Mouse (Mus musculus) testis, adult 2 months (tissue): ENCODE data around the gene Sp8.

ENCODE experiments used
- CTCF ChIP-seq: fragments of 200-500 bp; IDR thresholded peaks from 2 replicates; pipeline ENCODE4 v1.5.1; 2012; ENCODE audit warnings: low read depth, mild to moderate bottlenecking, inconsistent platforms, low read length, moderate library complexity; ENCODE audit not compliant: control insufficient read depth, insufficient read depth, insufficient replicate concordance
- POLR2A ChIP-seq: fragments of 200-500 bp; IDR thresholded peaks from 2 replicates; pipeline ENCODE4 v1.6.1; 2012; ENCODE audit warnings: low read depth, mild to moderate bottlenecking, inconsistent platforms, low read length, moderate library complexity; ENCODE audit not compliant: control insufficient read depth

- TF ChIP-seq CTCF (no peak), POLR2A (no peak)
Observed at GRCm38 (mm10) chr12:118816156-118816555, 30.0 kb upstream of the Sp8 start.
